Mouse (Mus musculus) brain, embryonic 14.5 days (tissue): ENCODE measurements around the gene Mkrn2os.

ENCODE experiments used
- CTCF ChIP-seq: fragments of 200-500 bp; IDR thresholded peaks from 2 replicates; pipeline ENCODE4 v1.5.1; 2012; ENCODE audit warnings: inconsistent platforms, mild to moderate bottlenecking, moderate library complexity, borderline replicate concordance; ENCODE audit not compliant: insufficient read depth, insufficient read length; ENCODE audit errors: extremely low read depth
- POLR2A ChIP-seq: fragments of 200-500 bp; IDR thresholded peaks from 2 replicates; pipeline ENCODE4 v1.6.1; 2012; ENCODE audit warnings: mild to moderate bottlenecking, inconsistent platforms, borderline replicate concordance; ENCODE audit not compliant: poor library complexity, insufficient read depth, insufficient read length, severe bottlenecking; ENCODE audit errors: extremely low read depth

- no peak for TF ChIP-seq CTCF
- TF ChIP-seq POLR2A: no peak
Observed at GRCm38 (mm10) chr6:115541676-115542275, 50.6 kb downstream of the Mkrn2os start.
